In genomic region chr5:72914633-72915561, GRCm38 (mm10) we compare ENCODE assay signal across 8 mouse cellular contexts. TPM values are rescaled to one million over a fixed set of nuclear protein-coding genes. Genes with fewer than 3 reads are reported as not detected.
DNase-seq lines count a peak whose midpoint lies in the region; ATAC-seq and TF ChIP-seq lines count a peak whose summit lies in the region.

No protein-coding gene starts in this region.

- peak; percentile 66 for ATAC-seq in embryonic facial prominence, embryonic 11.5 days (replicated peaks; ENCODE audit: insufficient number of reproducible peaks, low FRiP score, low TSS enrichment, low read depth)
- ATAC-seq in heart, embryonic 15.5 days (replicated peaks; ENCODE audit: insufficient number of reproducible peaks, insufficient read depth, low FRiP score, low read depth): peak; percentile 37
- ATAC-seq in midbrain, embryonic 11.5 days (ENCODE audit: low FRiP score): peak; percentile 62
- ATAC-seq in stomach, embryonic 14.5 days (ENCODE audit: insufficient number of reproducible peaks, insufficient read depth, low FRiP score, low read depth): peak; percentile 17; the same call in 1 of the 2 replicates

- H3K4me2 ChIP-seq in embryonic facial prominence, embryonic 11.5 days (ENCODE audit: low read depth, low read length): peak overlapping the region; percentile 76
- peak overlapping the region; percentile 73 for H3K4me2 ChIP-seq in heart, embryonic 15.5 days
- peak overlapping the region; percentile 48 for H3K4me2 ChIP-seq in midbrain, embryonic 11.5 days
- H3K4me2 ChIP-seq in stomach, embryonic 14.5 days (replicated peaks; ENCODE audit: low read depth, low read length): peak overlapping the region; percentile 69

- WGBS in embryonic facial prominence, embryonic 11.5 days: under 1% methylated on average over 63 of the region's 66 CpGs
- under 1% methylated on average over 66 of the region's 66 CpGs for WGBS in heart, embryonic 15.5 days
- WGBS in midbrain, embryonic 11.5 days: under 1% methylated on average over 66 of the region's 66 CpGs
- WGBS in stomach, embryonic 14.5 days: under 1% methylated on average over 64 of the region's 66 CpGs

- in situ Hi-C loops in ES-E14 (cut with MboI; ENCODE audit: low sequenced_read_pairs in 2 of 2, unreplicated experiment in 2 of 2): no loop called here

- H3K9ac ChIP-seq in ES-E14 (ENCODE audit: insufficient read depth, low read depth, low read length, poor library complexity, severe bottlenecking): peak overlapping the region; percentile 85
- H3K9ac ChIP-seq in embryonic facial prominence, embryonic 11.5 days (replicated peaks; ENCODE audit: low read length): peak overlapping the region; percentile 99
- H3K9ac ChIP-seq in heart, embryonic 15.5 days: peak overlapping the region; percentile 99
- H3K9ac ChIP-seq in midbrain, embryonic 11.5 days (ENCODE audit: low read length): peak overlapping the region; percentile 99
- H3K9ac ChIP-seq in stomach, embryonic 14.5 days (replicated peaks; ENCODE audit: low read depth, low read length): peak overlapping the region; percentile 92

- intact Hi-C loops in gastrocnemius, adult 2 months (cut with DNase I): no loop called here

- peak; percentile 79 for DNase-seq in gastrocnemius, adult 2 months
- no peak for DNase-seq in gastrocnemius, adult 18-20 months (ENCODE audit: low spot score)
- DNase-seq in ES-E14 (ENCODE audit: low read depth, low spot score): no peak
- peak; percentile 57 for DNase-seq in embryonic facial prominence, embryonic 11.5 days (ENCODE audit: low spot score)
- DNase-seq in layer of hippocampus, postnatal 25 days (ENCODE audit: extremely low spot score in 1 of 2, low spot score in 1 of 2): peak; percentile 9 to 14
- DNase-seq in midbrain, embryonic 11.5 days (ENCODE audit: low spot score, missing footprints): peak; percentile 97

- no peaks in the 10 kb centered on the region for H3K36me3 ChIP-seq in ES-E14 (ENCODE audit: control insufficient read depth, insufficient read depth, low read length, poor library complexity, severe bottlenecking)
- no peaks in the 10 kb centered on the region for H3K36me3 ChIP-seq in embryonic facial prominence, embryonic 11.5 days (replicated peaks; ENCODE audit: control insufficient read depth, insufficient read depth, low read depth, low read length)
- H3K36me3 ChIP-seq in heart, embryonic 15.5 days: no peaks in the 10 kb centered on the region
- no peaks in the 10 kb centered on the region for H3K36me3 ChIP-seq in midbrain, embryonic 11.5 days (ENCODE audit: control insufficient read depth, insufficient read depth, low read length)
- H3K36me3 ChIP-seq in stomach, embryonic 14.5 days (ENCODE audit: control insufficient read depth, insufficient read depth, low read length): no peaks in the 10 kb centered on the region

- no peaks in the 10 kb centered on the region for H3K27me3 ChIP-seq in embryonic facial prominence, embryonic 11.5 days (ENCODE audit: control insufficient read depth, insufficient read depth, low read length)
- H3K27me3 ChIP-seq in heart, embryonic 15.5 days: no peaks in the 10 kb centered on the region
- no peaks in the 10 kb centered on the region for H3K27me3 ChIP-seq in midbrain, embryonic 11.5 days (ENCODE audit: control insufficient read depth, insufficient read depth, low read length)
- no peaks in the 10 kb centered on the region for H3K27me3 ChIP-seq in stomach, embryonic 14.5 days (ENCODE audit: control insufficient read depth, insufficient read depth, low read length)

- no peak for TF ChIP-seq CTCF in gastrocnemius, adult 2 months (IDR thresholded peaks at IDR 0.05)

- H3K9me3 ChIP-seq in ES-E14 (ENCODE audit: control insufficient read depth, insufficient read depth, low read depth, low read length): no peaks in the 10 kb centered on the region
- H3K9me3 ChIP-seq in embryonic facial prominence, embryonic 11.5 days (replicated peaks; ENCODE audit: control insufficient read depth, low read length): no peaks in the 10 kb centered on the region
- no peaks in the 10 kb centered on the region for H3K9me3 ChIP-seq in heart, embryonic 15.5 days (replicated peaks)
- H3K9me3 ChIP-seq in midbrain, embryonic 11.5 days (ENCODE audit: control insufficient read depth, low read length): no peaks in the 10 kb centered on the region
- H3K9me3 ChIP-seq in stomach, embryonic 14.5 days (ENCODE audit: control insufficient read depth, low read depth, low read length): no peaks in the 10 kb centered on the region

- H3K4me1 ChIP-seq in ES-E14 (ENCODE audit: control insufficient read depth in 2 of 2, insufficient read depth in 2 of 2, low read length in 2 of 2, poor library complexity in 1 of 2): peaks cover 3 to 5% of the 10 kb centered on the region in 2 experiments; a peak in 3 of 4 replicates
- H3K4me1 ChIP-seq in embryonic facial prominence, embryonic 11.5 days (ENCODE audit: control insufficient read depth, insufficient read depth, low read length): no peaks in the 10 kb centered on the region
- H3K4me1 ChIP-seq in heart, embryonic 15.5 days (replicated peaks): peaks cover 37% of the 10 kb centered on the region
- peaks cover 14% of the 10 kb centered on the region for H3K4me1 ChIP-seq in midbrain, embryonic 11.5 days (ENCODE audit: control insufficient read depth, insufficient read depth, low read length)
- peaks cover 17% of the 10 kb centered on the region for H3K4me1 ChIP-seq in stomach, embryonic 14.5 days (ENCODE audit: control insufficient read depth, insufficient read depth, low read length)

- H3K27ac ChIP-seq in gastrocnemius, adult 2 months: peak overlapping the region; percentile 96
- peak overlapping the region; percentile 45 for H3K27ac ChIP-seq in ES-E14 (ENCODE audit: insufficient read depth, low read depth, low read length, poor library complexity, severe bottlenecking)
- H3K27ac ChIP-seq in embryonic facial prominence, embryonic 11.5 days (replicated peaks; ENCODE audit: low read depth, low read length): peak overlapping the region; percentile 96
- H3K27ac ChIP-seq in heart, embryonic 15.5 days: peak overlapping the region; percentile 98
- peak overlapping the region; percentile 97 for H3K27ac ChIP-seq in midbrain, embryonic 11.5 days (ENCODE audit: low read depth, low read length)
- peak overlapping the region; percentile 98 for H3K27ac ChIP-seq in stomach, embryonic 14.5 days (ENCODE audit: low read length)

- peak overlapping the region; percentile 77 for H3K4me3 ChIP-seq in gastrocnemius, adult 2 months
- H3K4me3 ChIP-seq in ES-E14 (ENCODE audit: insufficient read depth in 1 of 2, low read depth in 1 of 2, low read length in 2 of 2, poor library complexity in 1 of 2, severe bottlenecking in 1 of 2): peak overlapping the region; percentile 82 to 92
- H3K4me3 ChIP-seq in embryonic facial prominence, embryonic 11.5 days (ENCODE audit: low read depth, low read length): peak overlapping the region; percentile 97
- peak overlapping the region; percentile 88 for H3K4me3 ChIP-seq in heart, embryonic 15.5 days
- H3K4me3 ChIP-seq in midbrain, embryonic 11.5 days (ENCODE audit: low read depth, low read length): peak overlapping the region; percentile 98
- H3K4me3 ChIP-seq in stomach, embryonic 14.5 days (ENCODE audit: low read depth, low read length): peak overlapping the region; percentile 55

TF ChIP-seq in ES-E14, 5 proteins besides CTCF, POLR2A, EP300 and RAD21:
- TF ChIP-seq ZNF384 (IDR thresholded peaks at IDR 0.05; ENCODE audit: low read depth, low read length): no peak
- no peak for TF ChIP-seq MAFK (IDR thresholded peaks at IDR 0.05; ENCODE audit: insufficient read depth, low read depth, low read length)
- TF ChIP-seq ZC3H11A (IDR thresholded peaks at IDR 0.05; ENCODE audit: borderline replicate concordance, low read depth, low read length): no peak
- TF ChIP-seq CHD2 (IDR thresholded peaks at IDR 0.05; ENCODE audit: low read depth, low read length): no peak
- TF ChIP-seq HCFC1 (IDR thresholded peaks at IDR 0.05; ENCODE audit: borderline replicate concordance, insufficient read depth, low read length): no peak

RNA-seq across cellular contexts. Expression of gene Slain2, which starts 0.8 kb away (rescaled TPM):
- total RNA-seq in gastrocnemius, adult 2 months (2021): 100 to 1,000 TPM; 113 TPM
- total RNA-seq in gastrocnemius, adult 18-20 months (2021): 100 to 1,000 TPM; 107 to 133 TPM
- 23.0 and 24.5 TPM in 2 replicates for total RNA-seq in ES-E14 (2012; rRNA removed)
- polyA plus RNA-seq in embryonic facial prominence, embryonic 11.5 days (2014; fragmentation: Nextera tagmentation; extraction: Ambion mirVana): 25.3 and 26.7 TPM in 2 replicates
- 22.5 and 23.2 TPM in 2 replicates for polyA plus RNA-seq in heart, embryonic 15.5 days (2015; fragmentation: Nextera tagmentation; extraction: Ambion mirVana)
- total RNA-seq in layer of hippocampus, postnatal 25 days (2021): 10 to 100 TPM; 20.3 to 22.2 TPM
- polyA plus RNA-seq in midbrain, embryonic 11.5 days (2014; fragmentation: Nextera tagmentation; extraction: Ambion mirVana): 27.5 and 28.2 TPM in 2 replicates
- polyA plus RNA-seq in stomach, embryonic 14.5 days (2014; fragmentation: Nextera tagmentation; extraction: Ambion mirVana): 22.6 and 26.0 TPM in 2 replicates

RNA-seq across cellular contexts. Expression of gene Tec, which starts 46.6 kb away (rescaled TPM):
- 1 to 10 TPM; 1.2 to 1.4 TPM for total RNA-seq in gastrocnemius, adult 2 months (2021)
- total RNA-seq in gastrocnemius, adult 18-20 months (2021): 1 to 10 TPM; 2.0 to 2.7 TPM
- total RNA-seq in ES-E14 (2012; rRNA removed): 2.1 and 4.7 TPM in 2 replicates
- 2.6 and 3.2 TPM in 2 replicates for polyA plus RNA-seq in embryonic facial prominence, embryonic 11.5 days (2014; fragmentation: Nextera tagmentation; extraction: Ambion mirVana)
- polyA plus RNA-seq in heart, embryonic 15.5 days (2015; fragmentation: Nextera tagmentation; extraction: Ambion mirVana): 17.8 and 19.0 TPM in 2 replicates
- 1 to 10 TPM in 1 of 2 experiments, under 1 TPM in 1; 0.94 to 1.4 TPM for total RNA-seq in layer of hippocampus, postnatal 25 days (2021)
- polyA plus RNA-seq in midbrain, embryonic 11.5 days (2014; fragmentation: Nextera tagmentation; extraction: Ambion mirVana): 3.3 and 4.5 TPM in 2 replicates
- 5.2 and 7.7 TPM in 2 replicates for polyA plus RNA-seq in stomach, embryonic 14.5 days (2014; fragmentation: Nextera tagmentation; extraction: Ambion mirVana)

RNA-seq across cellular contexts. Expression of gene Gm10135, which starts 59.6 kb away (rescaled TPM):
- total RNA-seq in gastrocnemius, adult 2 months (2021): not detected
- not detected for total RNA-seq in gastrocnemius, adult 18-20 months (2021)
- not detected in 2 replicates for total RNA-seq in ES-E14 (2012; rRNA removed)
- not detected in 2 replicates for polyA plus RNA-seq in embryonic facial prominence, embryonic 11.5 days (2014; fragmentation: Nextera tagmentation; extraction: Ambion mirVana)
- polyA plus RNA-seq in heart, embryonic 15.5 days (2015; fragmentation: Nextera tagmentation; extraction: Ambion mirVana): not detected in 2 replicates
- not detected for total RNA-seq in layer of hippocampus, postnatal 25 days (2021)
- polyA plus RNA-seq in midbrain, embryonic 11.5 days (2014; fragmentation: Nextera tagmentation; extraction: Ambion mirVana): not detected in 2 replicates
- polyA plus RNA-seq in stomach, embryonic 14.5 days (2014; fragmentation: Nextera tagmentation; extraction: Ambion mirVana): not detected in 2 replicates

Comparison
In these comparisons a context has a peak if more than half of its experiments do, and no peak if none do; other contexts are left out.
1. DNase-seq: peak in gastrocnemius, adult 2 months (single experiment), embryonic facial prominence, embryonic 11.5 days (single experiment), layer of hippocampus, postnatal 25 days (2 of 2) and midbrain, embryonic 11.5 days (single experiment); none in gastrocnemius, adult 18-20 months (single experiment) and ES-E14 (single experiment).
2. H3K27ac ChIP-seq: peak in every context shown above with its lines; median percentile 98 in heart, embryonic 15.5 days; 98 in stomach, embryonic 14.5 days; 97 in midbrain, embryonic 11.5 days; 96 in gastrocnemius, adult 2 months; 96 in embryonic facial prominence, embryonic 11.5 days; 45 in ES-E14.
3. Peak in every context shown above with its lines, with median percentiles within 50 percentile points of each other: H3K4me3 ChIP-seq, H3K9ac ChIP-seq, ATAC-seq and H3K4me2 ChIP-seq.